Mouse (Mus musculus): ENCODE results near the gene Clca2. TPM values are rescaled to one million over a fixed set of nuclear protein-coding genes. Genes with fewer than 3 reads are reported as not detected.
A peak's percentile ranks its signal among the peaks of the same experiment; 100 is the strongest.

Clca2 gene
- not detected in 2 replicates for total RNA-seq (2021)
- long read RNA-seq: 0 reads

GRCm38 (mm10) chr3:145099291-145099690, at the start of gene Clca2:
TSS of gene Clca2 (minus strand) at chr3:145099443.
- no peak for DNase-seq

- DNase-seq: no peak
Measured at GRCm38 (mm10) chr3:145147952-145148351, 48.7 kb upstream of the Clca2 start.

GRCm38 (mm10) chr3:145147483-145147882, 48.2 kb upstream of the Clca2 start:
- DNase-seq: no peak

- DNase-seq: no peak
Measured at GRCm38 (mm10) chr3:145146871-145147270, 47.6 kb upstream of the Clca2 start.

GRCm38 (mm10) chr3:145143856-145144255, 44.6 kb upstream of the Clca2 start:
- no peak for DNase-seq

- no peak for DNase-seq
Measured at GRCm38 (mm10) chr3:145142925-145143324, 43.7 kb upstream of the Clca2 start.

GRCm38 (mm10) chr3:145140236-145140635, 41.0 kb upstream of the Clca2 start:
- no peak for DNase-seq

GRCm38 (mm10) chr3:145131210-145131868, 32.1 kb upstream of the Clca2 start:
- peak; percentile 21 for DNase-seq

GRCm38 (mm10) chr3:145129356-145129755, 30.1 kb upstream of the Clca2 start:
- no peak for DNase-seq

- no peak for DNase-seq
Measured at GRCm38 (mm10) chr3:145126618-145127017, 27.4 kb upstream of the Clca2 start.

- no peak for DNase-seq
Measured at GRCm38 (mm10) chr3:145119425-145119824, 20.2 kb upstream of the Clca2 start.

- DNase-seq: no peak
Measured at GRCm38 (mm10) chr3:145119002-145119358, 19.7 kb upstream of the Clca2 start.

- DNase-seq: peak; percentile 98
Measured at GRCm38 (mm10) chr3:145118254-145119001, 19.2 kb upstream of the Clca2 start, which contains the start of gene Odf2l. TSS of gene Odf2l (plus strand) at chr3:145118588.

GRCm38 (mm10) chr3:145117637-145118036, 18.4 kb upstream of the Clca2 start:
- no peak for DNase-seq

- no peak for DNase-seq
Measured at GRCm38 (mm10) chr3:145115169-145115568, 15.9 kb upstream of the Clca2 start.

GRCm38 (mm10) chr3:145105773-145106504, 6.7 kb upstream of the Clca2 start:
- no peak for DNase-seq

- no peak for DNase-seq
Measured at GRCm38 (mm10) chr3:145105076-145105772, 6.0 kb upstream of the Clca2 start.

GRCm38 (mm10) chr3:145103770-145104169, 4.5 kb upstream of the Clca2 start:
- no peak for DNase-seq

- no peak for DNase-seq
Measured at GRCm38 (mm10) chr3:145103321-145103720, 4.1 kb upstream of the Clca2 start.

GRCm38 (mm10) chr3:145101891-145102555, 2.8 kb upstream of the Clca2 start:
- DNase-seq: peak; percentile 11

- DNase-seq: no peak
Measured at GRCm38 (mm10) chr3:145087857-145088598, 11.2 kb downstream of the Clca2 start.
